In genomic region chr16:27523527-27524121, GRCm38 (mm10) we compare ENCODE assay signal across 8 mouse cellular contexts.
DNase-seq lines count a peak whose midpoint lies in the region; ATAC-seq lines count a peak whose summit lies in the region.

No protein-coding gene starts in this region.

- peaks cover 9% of the 10 kb centered on the region; the same call in 1 of the 2 replicates for H3K4me1 ChIP-seq in embryonic facial prominence, embryonic 12.5 days
- H3K4me1 ChIP-seq in hindbrain, embryonic 13.5 days (replicated peaks) = peaks cover 9% of the 10 kb centered on the region

- H3K27ac ChIP-seq in embryonic facial prominence, embryonic 12.5 days = no peak overlapping the region
- peak overlapping the region; percentile 90 for H3K27ac ChIP-seq in hindbrain, embryonic 13.5 days

- WGBS in embryonic facial prominence, embryonic 12.5 days = 31% methylated on average over 8 of the region's 8 CpGs
- 17% methylated on average over 8 of the region's 8 CpGs for WGBS in hindbrain, embryonic 13.5 days

- DNase-seq in 3134 (ENCODE audit: extremely low read depth, insufficient read length, low spot score) = peak; percentile 5
- DNase-seq in adrenal gland, postnatal 10 days = peak; percentile 37
- DNase-seq in left cerebral cortex, postnatal 25 days (ENCODE audit: low spot score in 2 of 2) = peak; percentile 84 to 89
- peak; percentile 10 for DNase-seq in ovary, postnatal 10 days (ENCODE audit: low spot score)
- no peak for DNase-seq in spleen, postnatal 14 days (ENCODE audit: low spot score in 2 of 2)

- H3K36me3 ChIP-seq in embryonic facial prominence, embryonic 12.5 days = no peaks in the 10 kb centered on the region
- no peaks in the 10 kb centered on the region for H3K36me3 ChIP-seq in hindbrain, embryonic 13.5 days

- H3K9ac ChIP-seq in embryonic facial prominence, embryonic 12.5 days = no peak overlapping the region
- peak overlapping the region; percentile 53 for H3K9ac ChIP-seq in hindbrain, embryonic 13.5 days

- no peaks in the 10 kb centered on the region for H3K27me3 ChIP-seq in embryonic facial prominence, embryonic 12.5 days
- no peaks in the 10 kb centered on the region for H3K27me3 ChIP-seq in hindbrain, embryonic 13.5 days

- H3K4me3 ChIP-seq in embryonic facial prominence, embryonic 12.5 days = no peak overlapping the region
- peak overlapping the region; percentile 7; the same call in 1 of the 2 replicates for H3K4me3 ChIP-seq in hindbrain, embryonic 13.5 days

- H3K9me3 ChIP-seq in embryonic facial prominence, embryonic 12.5 days = no peaks in the 10 kb centered on the region
- H3K9me3 ChIP-seq in hindbrain, embryonic 13.5 days = no peaks in the 10 kb centered on the region

- peak; percentile 72; the same call in 1 of the 2 replicates for ATAC-seq in embryonic facial prominence, embryonic 12.5 days (ENCODE audit: insufficient number of reproducible peaks, insufficient read depth, low FRiP score, low TSS enrichment)
- peak; percentile 95 for ATAC-seq in hindbrain, embryonic 13.5 days (ENCODE audit: low FRiP score)
- ATAC-seq in granulocyte monocyte progenitor cell, adult 5-6 weeks (replicated peaks; ENCODE audit: poor library complexity, severe bottlenecking) = no peak

- H3K4me2 ChIP-seq in embryonic facial prominence, embryonic 12.5 days (replicated peaks) = peak overlapping the region; percentile 21
- peak overlapping the region; percentile 43 for H3K4me2 ChIP-seq in hindbrain, embryonic 13.5 days

- intact Hi-C loops in left cerebral cortex, postnatal 25 days (cut with DNase I) = no loop called here

Comparison
In these comparisons a context has a peak if more than half of its experiments do, and no peak if none do; other contexts are left out.
1. DNase-seq: peak in 3134 (single experiment), adrenal gland, postnatal 10 days (single experiment), left cerebral cortex, postnatal 25 days (2 of 2) and ovary, postnatal 10 days (single experiment); none in spleen, postnatal 14 days (0 of 2).